Mouse (Mus musculus) bone marrow, adult 2 months (tissue): Measurements from ENCODE around the gene Ppox.

Experiments
- CTCF ChIP-seq: fragments of 200-500 bp; IDR thresholded peaks from 2 replicates; pipeline ENCODE4 v1.5.1; 2011; ENCODE audit warnings: low read length, control low read depth; ENCODE audit not compliant: control insufficient read depth, insufficient read depth
- POLR2A ChIP-seq: fragments of 200-500 bp; IDR thresholded peaks from 2 replicates; pipeline ENCODE4 v1.6.1; 2011; ENCODE audit warnings: low read depth, mild to moderate bottlenecking, control low read depth, low read length, borderline replicate concordance; ENCODE audit not compliant: control insufficient read depth

- peak; percentile 39; the same call in 1 of the 2 replicates for TF ChIP-seq POLR2A
- no peak for TF ChIP-seq CTCF
Observed at GRCm38 (mm10) chr1:171329433-171330215, 48.6 kb upstream of the Ppox start.
